Mouse (Mus musculus) thymus, postnatal 10 days (tissue): ENCODE measurements around the gene Adora2a.
A peak's percentile ranks its signal among the peaks of the same experiment; 100 is the strongest.
"Not testable (repeated sequence)": the region's sequence is repeated elsewhere in the genome, so short reads cannot be mapped to it uniquely, and the experiment has no call there.

Experiments used
- DNase-seq, 2 experiments: peaks; one replicate each; pipeline ENCODE4 v3.0.0; 2021; ENCODE audit warnings: low spot score in 2 of 2

The Adora2a gene

GRCm38 (mm10) chr10:75345265-75345664 lies 28.6 kb downstream of the Adora2a start:
- no peak for DNase-seq

GRCm38 (mm10) chr10:75350564-75350963 lies 33.9 kb downstream of the Adora2a start:
- no peak for DNase-seq

- DNase-seq, result no peak
These were observed 35.9 kb downstream of the Adora2a start for GRCm38 (mm10) chr10:75352541-75352940.

- not testable (repeated sequence) for DNase-seq
These were observed 37.2 kb downstream of the Adora2a start for GRCm38 (mm10) chr10:75353838-75354241.

GRCm38 (mm10) chr10:75355341-75355740 lies 38.7 kb downstream of the Adora2a start:
- DNase-seq, result no peak

GRCm38 (mm10) chr10:75364214-75364690 lies 47.6 kb downstream of the Adora2a start:
- not testable (repeated sequence) for DNase-seq

- no peak for DNase-seq
These were observed 48.1 kb downstream of the Adora2a start for GRCm38 (mm10) chr10:75364796-75365195.

GRCm38 (mm10) chr10:75365231-75365633 lies 48.6 kb downstream of the Adora2a start:
- peak; percentile 3 to 10 for DNase-seq

- not testable (repeated sequence) for DNase-seq
These were observed 57.1 kb downstream of the Adora2a start for GRCm38 (mm10) chr10:75373655-75374351.

GRCm38 (mm10) chr10:75378688-75379087 lies 62.0 kb downstream of the Adora2a start:
- no peak for DNase-seq
